Mouse (Mus musculus): ENCODE data around the gene Mas1.

Gene Mas1

GRCm38 (mm10) chr17:12887021-12887775 is 19.3 kb upstream of the Mas1 start:
- no peak for TF ChIP-seq GATA4 (IDR thresholded peaks at IDR 0.05; ENCODE audit: insufficient replicate concordance, low read length)

- TF ChIP-seq GATA4 (IDR thresholded peaks at IDR 0.05; ENCODE audit: insufficient replicate concordance, low read length), result no peak
Measured at GRCm38 (mm10) chr17:12886620-12887019, 18.7 kb upstream of the Mas1 start.

DNA sequence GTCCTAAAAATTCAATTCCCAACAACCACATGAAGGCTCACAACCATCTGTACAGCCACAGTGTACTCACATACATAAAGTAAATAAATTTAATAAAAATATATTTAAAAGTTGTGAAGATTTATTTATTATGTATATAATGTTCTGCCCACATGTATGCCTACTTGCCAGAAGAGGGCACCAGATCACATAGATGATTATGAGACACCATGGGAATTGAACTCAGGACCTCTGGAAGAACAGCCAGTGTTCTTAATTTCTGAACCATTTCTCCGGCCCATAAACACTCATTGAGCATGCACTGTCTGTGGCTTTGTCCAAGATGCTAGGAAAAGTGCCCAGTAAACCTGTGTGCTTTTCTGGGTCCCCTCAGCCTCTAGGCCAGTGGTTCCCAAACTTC is 13.3 kb upstream of the Mas1 start:
- no peak for TF ChIP-seq GATA4 (IDR thresholded peaks at IDR 0.05; ENCODE audit: insufficient replicate concordance, low read length)

GRCm38 (mm10) chr17:12880178-12880577 is 12.2 kb upstream of the Mas1 start:
- TF ChIP-seq GATA4 (IDR thresholded peaks at IDR 0.05; ENCODE audit: insufficient replicate concordance, low read length), result no peak

GRCm38 (mm10) chr17:12875734-12876133 is 7.8 kb upstream of the Mas1 start, which contains the start of gene Mrgprh:
Gene Mrgprh (plus strand): TSS chr17:12876034.
- TF ChIP-seq GATA4 (IDR thresholded peaks at IDR 0.05; ENCODE audit: insufficient replicate concordance, low read length), result no peak

DNA sequence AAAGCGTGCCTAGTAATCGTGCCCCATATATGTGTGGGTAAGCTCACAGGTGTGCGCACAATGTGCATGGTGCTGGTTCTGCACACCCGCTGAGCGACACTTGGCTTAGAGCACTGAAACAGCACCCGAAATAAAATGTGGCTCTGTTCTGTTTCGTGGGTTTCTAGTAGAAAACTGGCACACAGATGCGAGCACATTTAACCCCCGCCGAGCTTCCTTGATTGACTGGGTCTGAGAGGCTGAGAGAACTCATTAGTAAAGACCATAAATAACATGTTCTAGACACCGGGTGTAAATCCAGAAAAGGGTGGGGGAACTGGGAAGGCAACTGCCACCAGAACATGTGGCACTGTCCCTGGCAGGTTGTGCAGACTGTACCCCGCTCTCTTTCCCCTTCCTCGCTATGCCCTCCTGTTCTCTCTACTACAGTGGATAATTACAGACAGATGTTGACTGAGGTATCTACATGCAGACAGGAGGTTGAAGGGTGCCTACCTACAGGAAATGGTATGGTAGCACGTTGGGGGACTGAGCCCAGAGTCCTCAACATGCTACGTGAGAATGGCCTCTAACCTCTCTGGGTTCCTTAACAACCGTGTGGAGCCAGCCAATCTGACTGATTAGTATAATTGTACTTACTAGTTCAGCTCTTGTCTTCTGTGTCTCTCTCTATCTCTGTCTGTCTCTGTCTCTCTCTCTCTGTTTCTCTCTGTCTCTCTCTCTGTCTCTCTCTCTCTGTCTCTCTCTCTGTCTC is 4.5 kb upstream of the Mas1 start:
- TF ChIP-seq GATA4 (IDR thresholded peaks at IDR 0.05; ENCODE audit: insufficient replicate concordance, low read length), result no peak

GRCm38 (mm10) chr17:12868640-12869039 is 697 bp upstream of the Mas1 start:
- no peak for TF ChIP-seq GATA4 (IDR thresholded peaks at IDR 0.05; ENCODE audit: insufficient replicate concordance, low read length)

DNA sequence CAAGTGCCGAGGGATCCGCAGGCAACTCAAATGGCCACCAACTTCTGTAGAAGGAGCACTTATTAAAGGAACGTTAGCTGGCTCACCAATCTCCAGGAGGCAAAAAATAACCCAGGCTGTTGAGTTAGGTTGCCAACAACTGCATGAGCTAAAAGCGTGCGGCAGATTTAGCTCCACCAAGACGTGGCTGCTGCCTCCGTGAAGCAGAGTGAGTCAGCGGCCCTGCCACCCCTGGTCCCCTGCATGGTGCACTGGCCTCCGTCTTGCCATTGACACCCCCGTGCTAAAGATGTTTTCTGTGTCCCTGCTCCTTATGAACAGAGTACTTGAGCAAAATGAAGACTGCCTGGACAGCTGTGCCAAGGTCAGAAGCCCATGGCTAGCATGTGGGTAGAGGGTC is 1.1 kb downstream of the Mas1 start:
- TF ChIP-seq GATA4 (IDR thresholded peaks at IDR 0.05; ENCODE audit: insufficient replicate concordance, low read length), result no peak

DNA sequence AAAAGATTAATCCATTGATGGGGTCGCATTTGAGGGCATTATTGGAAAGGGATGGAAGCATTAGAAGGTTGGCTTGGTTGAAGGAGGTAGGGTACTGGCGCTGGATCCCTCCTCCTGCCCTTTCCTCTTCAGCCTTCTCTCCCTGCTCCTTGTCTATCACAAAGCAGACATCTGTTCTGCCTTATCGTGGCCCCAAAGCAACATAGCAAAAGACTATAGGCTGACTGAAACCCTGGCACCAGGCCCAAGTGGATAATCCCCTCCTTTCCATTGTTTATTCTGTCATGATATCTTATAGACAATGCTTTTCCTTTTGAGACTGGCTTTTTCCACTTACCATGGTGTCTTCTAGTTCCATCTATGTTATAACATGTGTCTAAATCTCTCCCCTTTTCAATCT is 2.5 kb downstream of the Mas1 start:
- no peak for TF ChIP-seq GATA4 (IDR thresholded peaks at IDR 0.05; ENCODE audit: insufficient replicate concordance, low read length)

- TF ChIP-seq GATA4 (IDR thresholded peaks at IDR 0.05; ENCODE audit: insufficient replicate concordance, low read length), result no peak
Measured at GRCm38 (mm10) chr17:12864111-12864510, 3.8 kb downstream of the Mas1 start.

GRCm38 (mm10) chr17:12859006-12859520 is 8.9 kb downstream of the Mas1 start:
- no peak for TF ChIP-seq GATA4 (IDR thresholded peaks at IDR 0.05; ENCODE audit: insufficient replicate concordance, low read length)

DNA sequence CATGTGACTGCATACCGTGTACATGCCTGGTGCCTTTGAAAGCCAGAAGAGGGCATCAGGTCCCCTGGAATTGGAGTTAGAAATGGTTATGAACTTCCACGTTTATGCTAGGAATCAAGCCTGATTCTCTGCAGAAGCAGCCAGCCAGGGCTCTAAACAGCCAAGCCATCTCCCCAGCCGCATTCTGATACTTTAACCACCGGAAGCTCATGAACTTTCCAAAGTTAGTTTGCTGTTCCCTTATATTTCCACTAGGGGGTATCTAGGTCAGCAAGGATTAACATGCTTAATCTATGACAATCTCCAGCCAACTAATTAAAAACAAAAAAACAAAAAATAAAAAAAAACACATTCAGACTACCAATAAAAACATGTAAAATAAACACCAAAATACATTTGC is 9.9 kb downstream of the Mas1 start:
- TF ChIP-seq GATA4 (IDR thresholded peaks at IDR 0.05; ENCODE audit: insufficient replicate concordance, low read length), result no peak

GRCm38 (mm10) chr17:12857395-12857794 is 10.5 kb downstream of the Mas1 start:
- TF ChIP-seq GATA4 (IDR thresholded peaks at IDR 0.05; ENCODE audit: insufficient replicate concordance, low read length), result no peak

GRCm38 (mm10) chr17:12854386-12854785 is 13.6 kb downstream of the Mas1 start:
- TF ChIP-seq GATA4 (IDR thresholded peaks at IDR 0.05; ENCODE audit: insufficient replicate concordance, low read length), result no peak

DNA sequence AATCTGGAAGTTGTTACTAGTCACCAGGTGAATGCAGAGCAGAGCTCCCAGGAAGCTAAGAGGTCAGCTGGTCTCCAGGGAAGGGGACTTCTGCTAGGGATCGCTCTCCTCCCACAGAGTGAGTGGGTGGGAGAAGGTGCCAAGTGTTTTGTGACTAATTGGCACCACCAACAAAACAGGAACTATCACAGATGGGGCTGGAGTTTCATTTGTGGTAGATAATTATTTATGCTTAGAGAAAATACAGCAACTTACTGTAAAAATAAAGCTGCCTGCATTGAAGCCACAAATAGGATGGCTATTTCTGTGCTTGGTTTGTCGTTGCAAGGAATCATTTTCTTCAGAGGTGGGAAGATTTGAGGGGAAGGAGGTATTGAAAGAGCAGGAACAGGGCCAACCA is 14.1 kb downstream of the Mas1 start:
- no peak for TF ChIP-seq GATA4 (IDR thresholded peaks at IDR 0.05; ENCODE audit: insufficient replicate concordance, low read length)

DNA sequence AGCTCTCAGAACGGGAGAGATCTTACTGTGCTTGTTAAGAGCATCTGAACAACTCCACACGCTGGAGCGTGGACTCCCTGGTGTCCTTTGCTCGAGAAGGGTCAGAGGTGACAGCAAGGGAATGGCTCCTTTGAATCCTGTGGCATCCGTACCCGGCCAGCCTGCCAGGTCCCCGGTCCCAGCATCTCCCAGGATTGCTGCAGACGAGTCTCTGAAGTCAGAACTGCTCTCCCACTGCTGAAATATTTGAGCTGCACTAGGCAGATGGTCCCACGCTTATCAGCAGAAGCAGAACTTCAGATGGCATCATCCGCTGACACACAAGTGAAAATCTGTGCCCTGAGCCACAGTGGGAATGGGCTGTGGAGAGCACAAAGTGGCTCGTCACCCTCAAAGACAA is 16.3 kb downstream of the Mas1 start:
- no peak for TF ChIP-seq GATA4 (IDR thresholded peaks at IDR 0.05; ENCODE audit: insufficient replicate concordance, low read length)

Data from liver, adult (tissue).